Mouse (Mus musculus): ENCODE data around the gene Gm10100.
"Not testable (repeated sequence)": the region's sequence is repeated elsewhere in the genome, so short reads cannot be mapped to it uniquely, and the experiment has no call there.

The Gm10100 gene

GRCm38 (mm10) chr10:77726186-77726585 is at the start of gene Gm10100:
Gm10100 (plus strand) TSS chr10:77726486.
- DNase-seq (ENCODE audit: low spot score): no peak

GRCm38 (mm10) chr10:77677562-77677961 is 48.7 kb upstream of the Gm10100 start:
- DNase-seq (ENCODE audit: low spot score): no peak

- DNase-seq (ENCODE audit: low spot score): no peak
Observed at GRCm38 (mm10) chr10:77682994-77683393, 43.3 kb upstream of the Gm10100 start.

- peak; percentile 36 for DNase-seq (ENCODE audit: low spot score)
Observed at GRCm38 (mm10) chr10:77684181-77684580, 42.1 kb upstream of the Gm10100 start.

GRCm38 (mm10) chr10:77685895-77686664 is 40.2 kb upstream of the Gm10100 start, which contains the start of gene Tspear:
Tspear (plus strand) TSS chr10:77686569.
- DNase-seq (ENCODE audit: low spot score): no peak

GRCm38 (mm10) chr10:77687021-77687420 is 39.3 kb upstream of the Gm10100 start:
- DNase-seq (ENCODE audit: low spot score): no peak

- not testable (repeated sequence) for DNase-seq (ENCODE audit: low spot score)
Observed at GRCm38 (mm10) chr10:77690356-77690807, 35.9 kb upstream of the Gm10100 start, which contains the start of gene Gm19402. Gm19402 (minus strand) TSS chr10:77690757.

GRCm38 (mm10) chr10:77697133-77697532 is 29.2 kb upstream of the Gm10100 start, which contains the start of gene Gm9508:
Gm9508 (minus strand) TSS chr10:77697233.
- DNase-seq (ENCODE audit: low spot score): no peak

GRCm38 (mm10) chr10:77706326-77706725 is 20.0 kb upstream of the Gm10100 start, which contains the start of gene Gm10272:
Gm10272 (plus strand) TSS chr10:77706626.
- DNase-seq (ENCODE audit: low spot score): no peak

- DNase-seq (ENCODE audit: low spot score): no peak
Observed at GRCm38 (mm10) chr10:77709831-77710230, 16.5 kb upstream of the Gm10100 start.

- DNase-seq (ENCODE audit: low spot score): not testable (repeated sequence)
Observed at GRCm38 (mm10) chr10:77711157-77711556, 15.1 kb upstream of the Gm10100 start, which contains the start of gene Gm10024. Gm10024 (plus strand) TSS chr10:77711457.

GRCm38 (mm10) chr10:77713734-77714133 is 12.6 kb upstream of the Gm10100 start:
- no peak for DNase-seq (ENCODE audit: low spot score)

GRCm38 (mm10) chr10:77715507-77715906 is 10.8 kb upstream of the Gm10100 start, which contains the start of gene Gm10142:
Gm10142 (plus strand) TSS chr10:77715807.
- DNase-seq (ENCODE audit: low spot score): no peak

- not testable (repeated sequence) for DNase-seq (ENCODE audit: low spot score)
Observed at GRCm38 (mm10) chr10:77720299-77720698, 6.0 kb upstream of the Gm10100 start, which contains the start of gene Krtap12-1. Krtap12-1 (plus strand) TSS chr10:77720599.

- peak; percentile 12 for DNase-seq (ENCODE audit: low spot score)
Observed at GRCm38 (mm10) chr10:77724855-77725254, 1.4 kb upstream of the Gm10100 start.

- no peak for DNase-seq (ENCODE audit: low spot score)
Observed at GRCm38 (mm10) chr10:77728280-77728679, 2.0 kb downstream of the Gm10100 start.

- peak; percentile 45 for DNase-seq (ENCODE audit: low spot score)
Observed at GRCm38 (mm10) chr10:77729241-77729640, 3.0 kb downstream of the Gm10100 start.

- DNase-seq (ENCODE audit: low spot score): no peak
Observed at GRCm38 (mm10) chr10:77735928-77736327, 9.6 kb downstream of the Gm10100 start.

- no peak for DNase-seq (ENCODE audit: low spot score)
Observed at GRCm38 (mm10) chr10:77738929-77739328, 12.6 kb downstream of the Gm10100 start.

GRCm38 (mm10) chr10:77741924-77742688 is 15.8 kb downstream of the Gm10100 start, which contains the start of gene Gm18596:
Gm18596 (minus strand) TSS chr10:77742638.
- not testable (repeated sequence) for DNase-seq (ENCODE audit: low spot score)

- not testable (repeated sequence) for DNase-seq (ENCODE audit: low spot score)
Observed at GRCm38 (mm10) chr10:77750686-77751085, 24.4 kb downstream of the Gm10100 start.

GRCm38 (mm10) chr10:77751254-77751653 is 25.0 kb downstream of the Gm10100 start, which contains the start of gene Gm9736:
Gm9736 (minus strand) TSS chr10:77751354.
- DNase-seq (ENCODE audit: low spot score): not testable (repeated sequence)
